Comparison of ENCODE assay signal across 12 mouse cellular contexts in genomic region chr2:32990167-32990832, GRCm38 (mm10). TPM values are rescaled to one million over a fixed set of nuclear protein-coding genes. Genes with fewer than 3 reads are reported as not detected.
DNase-seq lines count a peak whose midpoint lies in the region; ATAC-seq and TF ChIP-seq lines count a peak whose summit lies in the region.
"Had no signal": no experiment of that assay in that cellular context is flagged by ENCODE, and none has a peak within 500 bp of the region (broad histone marks: within the 10 kb centered on the region; RNA-seq: fewer than 3 reads in every experiment).

No protein-coding gene starts in this region.

- peak; percentile 56 for DNase-seq in embryo, embryonic 10 days (ENCODE audit: low spot score)
- no peak for DNase-seq in embryo, embryonic 9.5 days (ENCODE audit: extremely low spot score)
- DNase-seq in lung, embryonic 14.5 days, result peak; percentile 65
- no peak for DNase-seq in lung, postnatal 25 days (ENCODE audit: low spot score)
- DNase-seq in MN1 (ENCODE audit: low spot score), result peak; percentile 30
- peak; percentile 42 for DNase-seq in retina, embryonic 14.5 days (ENCODE audit: low spot score)
- DNase-seq in heart, adult 8-10 months (ENCODE audit: low spot score), result no peak
- DNase-seq in right cerebral cortex, adult 2 months (ENCODE audit: low spot score in 2 of 2), result no peak

- H3K4me2 ChIP-seq in lung, embryonic 14.5 days, result no peak overlapping the region
- H3K4me2 ChIP-seq: limb, embryonic 12.5 days had no signal

- TF ChIP-seq CTCF in lung, embryonic 14.5 days (IDR thresholded peaks at IDR 0.05; ENCODE audit: low read depth), result peak; percentile 66

- no peak for ATAC-seq in lung, embryonic 14.5 days (ENCODE audit: insufficient read depth)

- H3K4me1 ChIP-seq in lung, embryonic 14.5 days (ENCODE audit: insufficient read depth), result no peaks in the 10 kb centered on the region
- H3K4me1 ChIP-seq: forebrain, embryonic 10.5 days; limb, embryonic 12.5 days had no signal

- no peak overlapping the region for H3K27ac ChIP-seq in lung, embryonic 14.5 days (ENCODE audit: low read depth)
- H3K27ac ChIP-seq: forebrain, embryonic 10.5 days; limb, embryonic 12.5 days had no signal

- no peak overlapping the region for H3K4me3 ChIP-seq in lung, embryonic 14.5 days (ENCODE audit: low read depth, low read length)
- H3K4me3 ChIP-seq: forebrain, embryonic 10.5 days; limb, embryonic 12.5 days; megakaryocyte, embryonic 14.5 days had no signal

- WGBS in lung, embryonic 14.5 days, result 60% methylated on average over 13 of the region's 13 CpGs

- H3K9ac ChIP-seq in lung, embryonic 14.5 days, result no peak overlapping the region
- H3K9ac ChIP-seq: limb, embryonic 12.5 days had no signal

- no peaks in the 10 kb centered on the region for H3K9me3 ChIP-seq in lung, embryonic 14.5 days (ENCODE audit: low read depth, low read length)
- H3K9me3 ChIP-seq: forebrain, embryonic 10.5 days; G1E; limb, embryonic 12.5 days; megakaryocyte, embryonic 14.5 days had no signal

- no peaks in the 10 kb centered on the region for H3K27me3 ChIP-seq in lung, embryonic 14.5 days (ENCODE audit: insufficient read depth, low read length)
- H3K27me3 ChIP-seq: limb, embryonic 12.5 days had no signal

- no peaks in the 10 kb centered on the region for H3K36me3 ChIP-seq in lung, embryonic 14.5 days (ENCODE audit: insufficient read depth)
- H3K36me3 ChIP-seq: forebrain, embryonic 10.5 days; G1E; limb, embryonic 12.5 days had no signal

RNA-seq across cellular contexts. Expression of gene Slc2a8, which starts 8.4 kb away (rescaled TPM):
- 12.4 and 14.4 TPM in 2 replicates for polyA plus RNA-seq in lung, embryonic 14.5 days (2014; fragmentation: Nextera tagmentation; extraction: Ambion mirVana)
- total RNA-seq in heart, adult 8-10 months (2022), result 10 to 100 TPM; 15.2 to 20.2 (median 17.1) TPM

RNA-seq across cellular contexts. Expression of gene Lrsam1, which starts 28.9 kb away (rescaled TPM):
- 6.4 and 6.6 TPM in 2 replicates for polyA plus RNA-seq in lung, embryonic 14.5 days (2014; fragmentation: Nextera tagmentation; extraction: Ambion mirVana)
- total RNA-seq in heart, adult 8-10 months (2022), result 10 to 100 TPM; 13.1 to 21.8 (median 17.5) TPM

RNA-seq across cellular contexts. Expression of gene Rpl12, which starts 28.9 kb away (rescaled TPM):
- 235 and 256 TPM in 2 replicates for polyA plus RNA-seq in lung, embryonic 14.5 days (2014; fragmentation: Nextera tagmentation; extraction: Ambion mirVana)
- total RNA-seq in heart, adult 8-10 months (2022), result 10 to 100 TPM; 56.3 to 66.1 (median 58.9) TPM

Comparison
In these comparisons a context has a peak if more than half of its experiments do, and no peak if none do; other contexts are left out.
1. DNase-seq: peak in embryo, embryonic 10 days (single experiment), lung, embryonic 14.5 days (single experiment), MN1 (single experiment) and retina, embryonic 14.5 days (single experiment); none in embryo, embryonic 9.5 days (single experiment), lung, postnatal 25 days (single experiment), heart, adult 8-10 months (single experiment) and right cerebral cortex, adult 2 months (0 of 2).